Mouse (Mus musculus): ENCODE measurements at regions not wholly inside any gene's neighbourhood (a gene's known extent, or its start where the extent isn't known, plus 50 kb on each side); places are given as distances from the start of the nearest gene placed in this dataset.

GRCm38 (mm10) chr10:17374047-17374446, 349.0 kb upstream of the Cited2 start:
- DNase-seq = no peak

GRCm38 (mm10) chr10:17382990-17383389, 340.0 kb upstream of the Cited2 start:
- no peak for DNase-seq

- DNase-seq = no peak
Observed at GRCm38 (mm10) chr10:17385181-17385580, 337.8 kb upstream of the Cited2 start.

- DNase-seq = no peak
Observed at GRCm38 (mm10) chr10:17387296-17387695, 335.7 kb upstream of the Cited2 start.

GRCm38 (mm10) chr10:17395495-17396224, 327.4 kb upstream of the Cited2 start:
- no peak for DNase-seq

- DNase-seq = no peak
Observed at GRCm38 (mm10) chr10:17403899-17404298, 319.1 kb upstream of the Cited2 start.

- DNase-seq = no peak
Observed at GRCm38 (mm10) chr10:17407854-17408606, 315.0 kb upstream of the Cited2 start.

GRCm38 (mm10) chr10:17408781-17409180, 314.2 kb upstream of the Cited2 start:
- DNase-seq = no peak

GRCm38 (mm10) chr10:17411300-17411987, 311.6 kb upstream of the Cited2 start:
- DNase-seq = peak; percentile 71

GRCm38 (mm10) chr10:17415112-17415511, 307.9 kb upstream of the Cited2 start:
- DNase-seq = no peak

- no peak for DNase-seq
Observed at GRCm38 (mm10) chr10:17416121-17416520, 306.9 kb upstream of the Cited2 start.

GRCm38 (mm10) chr10:17417394-17417793, 305.6 kb upstream of the Cited2 start:
- DNase-seq = no peak

GRCm38 (mm10) chr10:17418227-17418685, 304.8 kb upstream of the Cited2 start:
- DNase-seq = peak; percentile 19

- peak; percentile 19 for DNase-seq
Observed at GRCm38 (mm10) chr10:17423584-17424278, 299.3 kb upstream of the Cited2 start.

GRCm38 (mm10) chr10:17426197-17426596, 296.8 kb upstream of the Cited2 start:
- no peak for DNase-seq

GRCm38 (mm10) chr10:17427316-17427715, 295.7 kb upstream of the Cited2 start:
- no peak for DNase-seq

- peak; percentile 16 for DNase-seq
Observed at GRCm38 (mm10) chr10:17428315-17428714, 294.7 kb upstream of the Cited2 start.

GRCm38 (mm10) chr10:17431068-17431467, 291.9 kb upstream of the Cited2 start:
- DNase-seq = no peak

- DNase-seq = no peak
Observed at GRCm38 (mm10) chr10:17434098-17434497, 288.9 kb upstream of the Cited2 start.

GRCm38 (mm10) chr10:17450240-17450639, 272.8 kb upstream of the Cited2 start:
- no peak for DNase-seq

GRCm38 (mm10) chr10:17470880-17471279, 252.1 kb upstream of the Cited2 start:
- DNase-seq = no peak

GRCm38 (mm10) chr10:17472536-17472935, 250.5 kb upstream of the Cited2 start:
- no peak for DNase-seq

- no peak for DNase-seq
Observed at GRCm38 (mm10) chr10:17475976-17476375, 247.0 kb upstream of the Cited2 start.
